Mouse (Mus musculus) stomach, postnatal 0 days (tissue): ENCODE results near the gene Ttc17.

Experiments used
- CTCF ChIP-seq: IDR thresholded peaks from 2 replicates; pipeline ENCODE4 v1.5.1; 2016; ENCODE audit warnings: antibody characterized with exemption, low read depth, mild to moderate bottlenecking, moderate library complexity
- EP300 ChIP-seq: optimal IDR thresholded peaks from 2 replicates; pipeline ENCODE3; 2016; ENCODE audit warnings: antibody characterized with exemption

- no peak for TF ChIP-seq CTCF
- TF ChIP-seq EP300 = no peak
These were observed 86.7 kb downstream of the Ttc17 start for GRCm38 (mm10) chr2:94319780-94320179.
